9 mouse cellular contexts compared by ENCODE assay signal in genomic region chr2:164521841-164522240, GRCm38 (mm10). TPM values are rescaled to one million over a fixed set of nuclear protein-coding genes. Genes with fewer than 3 reads are reported as not detected.
DNase-seq lines count a peak whose midpoint lies in the region; ATAC-seq and TF ChIP-seq lines count a peak whose summit lies in the region.
"Had no signal": no experiment of that assay in that cellular context is flagged by ENCODE, and none has a peak within 500 bp of the region (broad histone marks: within the 10 kb centered on the region; RNA-seq: fewer than 3 reads in every experiment).

No protein-coding gene starts in this region.

- peak; percentile 96 for DNase-seq in A20 (ENCODE audit: low read depth, low spot score)
- peak; percentile 91 for DNase-seq in naive thymus-derived CD4-positive, alpha-beta T cell, adult 2 months (ENCODE audit: low read depth)
- DNase-seq in heart, postnatal 4 days, result no peak
- DNase-seq in cerebellum, postnatal 25 days, result no peak

- H3K4me3 ChIP-seq in embryonic fibroblast, embryonic 13.5 days (ENCODE audit: insufficient read depth, low read length), result no peak overlapping the region
- H3K4me3 ChIP-seq: midbrain, embryonic 12.5 days had no signal

- no peak for TF ChIP-seq POLR2A in embryonic fibroblast, embryonic 13.5 days (IDR thresholded peaks at IDR 0.05; ENCODE audit: low read depth, low read length)

- H3K4me1 ChIP-seq in embryonic fibroblast, embryonic 13.5 days (ENCODE audit: control insufficient read depth, insufficient read depth, low read length), result peaks cover 21% of the 10 kb centered on the region

- peak; percentile 92 for ATAC-seq in CD4-positive, CD25-positive, alpha-beta regulatory T cell, adult 4 months
- no peak for ATAC-seq in erythroblast, adult 5-6 weeks (replicated peaks; ENCODE audit: low FRiP score, poor library complexity, severe bottlenecking)

- TF ChIP-seq CTCF in embryonic fibroblast, embryonic 13.5 days (IDR thresholded peaks at IDR 0.05; ENCODE audit: borderline replicate concordance, insufficient read depth, low read length), result no peak

- H3K27ac ChIP-seq in embryonic fibroblast, embryonic 13.5 days (ENCODE audit: insufficient read depth, low read length), result peak overlapping the region; percentile 70
- H3K27ac ChIP-seq: midbrain, embryonic 12.5 days had no signal

RNA-seq across cellular contexts. Expression of gene Pigt, which starts 24.5 kb away (rescaled TPM):
- polyA plus RNA-seq in CD4-positive, CD25-positive, alpha-beta regulatory T cell, adult 4 months (2017; shearing (Covaris generic)), result 10 to 100 TPM; 17.0 to 27.0 TPM
- polyA plus RNA-seq in embryonic fibroblast, embryonic 13.5 days (2011; ENCODE audit: insufficient read length, low read depth, missing spikeins), result 59.6 and 66.3 TPM in 2 replicates
- 13.6 and 17.1 TPM in 2 replicates for total RNA-seq in erythroblast, adult 5-6 weeks (2015; ENCODE audit: low replicate concordance)
- 7.0 and 8.6 TPM in 2 replicates for total RNA-seq in erythroblast, adult 5-6 weeks (2017; ENCODE audit: low replicate concordance)
- total RNA-seq in heart, postnatal 4 days (2021), result 10 to 100 TPM; 61.8 to 64.1 TPM

RNA-seq across cellular contexts. Expression of gene Dbndd2, which starts 35.9 kb away (rescaled TPM):
- polyA plus RNA-seq in CD4-positive, CD25-positive, alpha-beta regulatory T cell, adult 4 months (2017; shearing (Covaris generic)), result 1 to 10 TPM; 3.7 to 4.5 TPM
- polyA plus RNA-seq in embryonic fibroblast, embryonic 13.5 days (2011; ENCODE audit: insufficient read length, low read depth, missing spikeins), result 13.8 and 19.0 TPM in 2 replicates
- total RNA-seq in erythroblast, adult 5-6 weeks (2015; ENCODE audit: low replicate concordance), result 2.1 TPM in 1 of 2 replicates, not detected in the other
- 0.84 and 3.9 TPM in 2 replicates for total RNA-seq in erythroblast, adult 5-6 weeks (2017; ENCODE audit: low replicate concordance)
- 10 to 100 TPM; 19.2 to 21.2 TPM for total RNA-seq in heart, postnatal 4 days (2021)

RNA-seq across cellular contexts. Expression of gene Wfdc2, which starts 40.4 kb away (rescaled TPM):
- 1 to 10 TPM; 2.2 to 3.0 TPM for polyA plus RNA-seq in CD4-positive, CD25-positive, alpha-beta regulatory T cell, adult 4 months (2017; shearing (Covaris generic))
- polyA plus RNA-seq in embryonic fibroblast, embryonic 13.5 days (2011; ENCODE audit: insufficient read length, low read depth, missing spikeins), result not detected in 2 replicates
- not detected in 2 replicates for total RNA-seq in erythroblast, adult 5-6 weeks (2015; ENCODE audit: low replicate concordance)
- total RNA-seq in erythroblast, adult 5-6 weeks (2017; ENCODE audit: low replicate concordance), result not detected in 2 replicates
- total RNA-seq in heart, postnatal 4 days (2021), result under 1 TPM; 0.55 to 0.77 TPM

RNA-seq across cellular contexts. Expression of gene Trp53tg5, which starts 48.3 kb away (rescaled TPM):
- polyA plus RNA-seq in CD4-positive, CD25-positive, alpha-beta regulatory T cell, adult 4 months (2017; shearing (Covaris generic)), result not detected
- polyA plus RNA-seq in embryonic fibroblast, embryonic 13.5 days (2011; ENCODE audit: insufficient read length, low read depth, missing spikeins), result not detected in 2 replicates
- not detected in 2 replicates for total RNA-seq in erythroblast, adult 5-6 weeks (2015; ENCODE audit: low replicate concordance)
- total RNA-seq in erythroblast, adult 5-6 weeks (2017; ENCODE audit: low replicate concordance), result not detected in 2 replicates
- not detected for total RNA-seq in heart, postnatal 4 days (2021)
- polyA plus RNA-seq: frontal cortex, adult 2 months had no signal

RNA-seq across cellular contexts. Expression of gene Spint3, which starts 51.4 kb away (rescaled TPM):
- not detected for polyA plus RNA-seq in CD4-positive, CD25-positive, alpha-beta regulatory T cell, adult 4 months (2017; shearing (Covaris generic))
- polyA plus RNA-seq in embryonic fibroblast, embryonic 13.5 days (2011; ENCODE audit: insufficient read length, low read depth, missing spikeins), result not detected in 2 replicates
- not detected in 2 replicates for total RNA-seq in erythroblast, adult 5-6 weeks (2015; ENCODE audit: low replicate concordance)
- total RNA-seq in erythroblast, adult 5-6 weeks (2017; ENCODE audit: low replicate concordance), result not detected in 2 replicates
- total RNA-seq in heart, postnatal 4 days (2021), result not detected
- polyA plus RNA-seq: frontal cortex, adult 2 months; midbrain, embryonic 12.5 days had no signal

Comparison
In these comparisons a context has a peak if more than half of its experiments do, and no peak if none do; other contexts are left out.
1. DNase-seq: peak in A20 (single experiment) and naive thymus-derived CD4-positive, alpha-beta T cell, adult 2 months (single experiment); none in heart, postnatal 4 days (single experiment) and cerebellum, postnatal 25 days (0 of 2).
2. RNA of gene Dbndd2, which starts 35.9 kb away (total RNA-seq): 19.2 to 21.2 TPM in heart, postnatal 4 days; 0.84 to 3.9 TPM in erythroblast, adult 5-6 weeks; every median in the first group is over 4 times any median in the second.